Mouse (Mus musculus) natural killer cell, adult 2 months (primary cell): ENCODE data around the gene Pkm.

Experiments used
- DNase-seq, 2 experiments: peaks; one replicate each; pipeline ENCODE4 v3.0.0; 2022; ENCODE audit warnings: low spot score in 2 of 2

Gene Pkm

DNA sequence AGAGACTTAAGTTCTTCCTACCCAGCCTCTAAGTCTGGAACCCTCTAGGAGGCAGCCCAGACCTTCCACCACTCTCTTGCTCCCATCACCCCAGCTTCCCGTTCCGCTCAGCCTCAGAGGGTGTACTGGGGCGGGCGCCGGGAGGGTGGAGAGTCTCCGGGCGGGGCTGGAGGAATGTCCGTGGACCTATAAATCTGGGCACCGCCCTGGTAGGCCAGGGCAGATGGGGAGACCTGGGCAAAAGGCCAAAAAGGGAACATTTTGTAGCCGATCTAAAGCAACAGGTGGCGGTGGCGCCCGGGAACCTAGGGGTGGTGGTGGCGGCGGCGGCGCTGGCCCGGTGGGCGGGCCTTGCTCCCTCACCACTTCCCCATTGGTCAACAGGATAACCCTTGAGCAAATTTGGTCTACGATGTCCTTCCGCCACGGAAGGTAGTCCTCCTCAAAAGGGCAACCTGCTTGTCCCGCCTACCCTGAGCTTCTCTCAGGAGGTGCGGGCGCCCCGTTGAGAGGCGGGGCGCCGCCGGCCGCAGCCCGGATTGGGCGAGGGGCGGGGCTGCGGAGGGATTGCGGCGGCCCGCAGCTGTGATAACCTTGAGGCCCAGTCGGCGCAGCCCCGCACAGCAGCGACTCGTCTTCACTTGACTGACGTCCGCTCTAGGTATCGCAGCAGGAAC is at the start of gene Pkm:
Pkm (plus strand) TSS at position 411 of the 677 bp plus-strand sequence.
- peak; percentile 92 to 97 for DNase-seq

DNA sequence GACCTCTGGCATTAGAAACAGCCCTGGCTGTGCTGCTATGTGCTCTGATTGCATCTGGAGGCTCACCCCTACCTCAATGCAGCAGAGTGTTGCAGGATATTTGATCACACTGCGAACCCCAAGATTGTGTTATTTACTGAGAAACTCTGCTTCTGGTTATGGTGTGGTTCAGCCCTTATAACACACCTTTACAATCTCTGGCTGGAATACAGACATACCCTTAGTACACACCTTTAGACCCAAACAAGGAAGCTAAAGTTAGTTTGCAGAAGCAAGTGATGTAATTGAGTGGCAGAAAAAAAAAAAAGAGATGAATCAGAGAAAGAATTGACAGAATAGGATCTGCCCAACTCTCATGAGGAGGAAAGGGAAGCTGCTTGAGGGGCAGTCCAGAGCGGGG is 45.2 kb upstream of the Pkm start:
- DNase-seq: no peak

DNA sequence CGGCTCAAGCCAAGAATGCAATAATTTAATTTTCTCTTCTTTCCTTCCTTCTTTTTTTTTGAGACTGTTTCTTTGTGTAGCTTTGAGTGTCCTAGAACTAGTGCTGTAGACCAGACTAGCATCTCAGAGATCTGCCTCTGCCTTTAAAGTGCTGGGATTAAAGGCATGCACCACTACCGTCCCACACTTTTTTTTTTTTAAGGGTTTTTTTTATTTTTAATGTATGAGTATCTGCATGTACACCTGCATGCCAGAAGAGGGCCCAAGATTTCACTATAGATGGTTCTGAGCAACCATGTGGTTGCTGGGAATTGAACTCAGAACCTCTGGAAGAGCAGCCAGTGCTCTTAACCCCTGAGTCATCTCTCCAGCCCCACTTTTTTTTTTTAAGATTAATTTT is 40.4 kb upstream of the Pkm start:
- no peak for DNase-seq

DNA sequence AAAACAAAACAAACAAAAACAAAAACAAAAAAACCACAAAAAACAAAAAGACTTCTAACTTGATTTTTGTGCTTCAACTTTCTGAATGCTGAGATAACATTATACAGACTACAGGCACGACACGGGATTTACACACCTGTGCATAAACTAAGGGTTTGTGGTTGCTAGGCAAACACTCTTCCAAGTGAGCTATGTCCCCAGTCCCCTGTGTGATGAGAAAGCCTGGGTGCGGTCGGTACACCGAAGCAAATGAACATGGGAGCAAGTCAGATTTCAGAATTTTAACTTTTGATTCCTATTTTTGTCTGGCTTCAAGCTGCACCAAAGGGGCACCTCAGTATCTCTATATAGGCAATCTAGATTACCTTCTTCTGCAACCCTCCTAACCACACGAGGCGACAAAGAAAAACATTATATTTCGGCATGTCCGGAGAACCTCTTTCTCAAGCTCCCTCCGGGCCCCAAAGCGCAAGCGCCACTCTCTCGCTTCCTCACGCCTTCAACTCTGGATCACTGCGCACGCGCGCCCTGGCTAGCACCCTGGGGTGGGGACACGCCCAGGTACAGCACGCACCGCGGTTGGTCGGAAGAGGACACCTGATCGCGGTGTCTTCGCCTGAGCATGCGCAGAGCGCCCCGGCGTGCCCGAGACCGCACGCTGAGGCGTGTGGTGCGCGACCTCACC is 39.4 kb upstream of the Pkm start, which contains the start of gene Parp6:
Parp6 (plus strand) TSS at position 663 of the 685 bp plus-strand sequence.
- peak; percentile 99 to 100 for DNase-seq

DNA sequence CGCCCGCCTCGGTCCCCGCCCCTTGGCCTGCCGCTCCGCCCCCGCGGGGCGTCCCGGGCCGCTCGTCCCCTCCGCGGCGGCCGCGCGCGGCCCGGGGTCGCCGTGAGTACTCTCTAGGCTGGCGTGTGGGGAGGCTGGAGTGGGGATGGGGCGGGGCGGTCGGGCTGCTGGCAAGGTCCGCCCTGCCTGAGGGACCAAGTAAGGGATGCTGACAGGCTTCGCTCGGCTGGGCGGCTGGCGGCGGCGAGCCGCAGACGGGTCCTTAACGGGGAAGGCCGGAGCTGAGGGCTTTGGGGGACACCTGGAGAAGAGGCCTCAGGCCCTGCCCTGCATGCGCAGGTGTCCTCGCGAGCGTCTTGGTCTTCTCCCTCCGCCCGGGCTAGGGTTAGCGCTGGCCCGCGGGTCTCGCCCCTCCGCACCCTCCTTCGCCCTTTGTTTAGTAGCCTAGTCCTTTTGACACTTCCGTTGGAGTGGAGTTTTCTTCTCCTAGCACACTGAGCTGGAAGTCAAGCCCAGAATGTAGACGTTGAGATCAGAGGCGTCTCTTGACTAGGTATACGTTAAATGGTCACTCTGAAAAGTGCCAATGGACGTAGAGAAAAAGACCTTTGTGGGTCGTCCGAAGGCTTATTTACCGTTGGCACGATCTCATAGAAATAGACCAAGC is 38.7 kb upstream of the Pkm start:
- no peak for DNase-seq

DNA sequence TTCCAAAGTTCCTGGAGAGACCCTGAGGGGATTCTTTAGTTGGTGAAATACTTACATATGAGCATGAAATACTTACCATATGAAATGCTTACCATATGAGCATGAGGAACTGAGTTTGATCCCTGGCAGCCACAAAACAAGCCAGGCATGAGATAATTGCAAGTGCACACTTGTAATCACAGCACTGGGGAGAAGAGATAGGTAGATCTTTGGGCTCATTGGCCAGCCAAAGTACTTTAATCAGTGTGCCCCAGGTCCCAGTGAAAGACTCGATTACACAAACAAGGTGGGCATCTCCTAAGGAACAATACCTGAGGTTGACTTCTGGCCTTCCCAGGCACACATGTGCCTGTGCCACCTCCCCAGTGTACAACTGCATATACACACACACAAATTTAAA is 17.8 kb upstream of the Pkm start:
- no peak for DNase-seq

DNA sequence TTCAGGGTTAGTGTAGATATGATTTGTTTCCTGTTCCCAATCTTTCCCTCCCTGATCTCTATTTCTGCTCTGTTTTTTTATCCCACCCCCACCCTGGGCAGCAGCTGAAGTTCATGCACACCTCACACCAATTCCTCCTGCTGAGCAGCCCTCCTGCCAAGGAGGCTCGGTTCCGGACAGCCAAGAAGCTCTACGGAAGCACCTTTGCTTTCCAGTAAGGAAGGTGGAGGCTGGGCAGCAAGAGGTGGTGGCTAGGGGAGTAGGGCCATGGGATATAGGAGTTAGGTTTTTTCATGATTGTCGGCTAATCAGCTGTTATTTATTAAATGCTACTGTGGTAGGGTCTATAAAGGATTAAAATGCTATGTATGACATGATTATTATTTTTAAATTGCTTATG is 16.2 kb upstream of the Pkm start:
- DNase-seq: no peak

DNA sequence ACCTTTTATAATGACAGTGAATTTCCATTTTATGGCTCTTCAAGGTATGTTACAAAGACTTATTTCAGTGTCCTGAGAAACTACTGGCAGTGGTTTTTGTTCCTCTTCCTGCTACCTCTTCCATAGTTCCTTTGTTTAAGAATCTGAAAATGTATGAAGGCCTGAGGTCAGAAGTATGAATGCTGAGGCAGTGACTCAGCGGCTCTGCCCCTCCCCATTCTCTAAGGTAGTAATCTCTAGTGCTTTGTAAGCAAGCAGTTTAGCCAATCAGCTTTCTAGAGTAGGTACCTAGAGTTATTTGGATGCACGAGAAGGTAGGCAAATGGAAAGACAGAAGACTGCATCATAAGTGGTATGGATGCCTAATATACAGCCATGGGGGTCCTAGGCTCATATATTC is 14.8 kb upstream of the Pkm start:
- no peak for DNase-seq

DNA sequence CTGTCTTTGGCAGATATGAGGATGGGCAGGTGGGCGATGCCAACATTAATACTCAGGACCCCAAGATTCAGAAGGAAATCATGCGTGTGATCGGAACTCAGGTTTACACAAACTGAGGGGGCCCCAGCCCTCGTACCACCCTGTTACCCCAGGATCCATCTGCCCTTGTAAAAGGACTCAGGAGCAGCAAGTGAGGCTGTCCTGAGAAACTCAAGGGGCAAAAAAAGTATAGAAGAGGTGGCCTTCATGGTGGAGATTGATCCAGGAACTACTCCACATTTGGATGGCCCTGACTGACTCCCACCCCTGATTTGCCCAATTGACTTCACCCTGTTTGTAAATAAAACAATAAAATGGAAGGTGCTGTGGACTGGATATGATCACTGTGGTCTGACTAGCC is 6.3 kb upstream of the Pkm start:
- DNase-seq: no peak

DNA sequence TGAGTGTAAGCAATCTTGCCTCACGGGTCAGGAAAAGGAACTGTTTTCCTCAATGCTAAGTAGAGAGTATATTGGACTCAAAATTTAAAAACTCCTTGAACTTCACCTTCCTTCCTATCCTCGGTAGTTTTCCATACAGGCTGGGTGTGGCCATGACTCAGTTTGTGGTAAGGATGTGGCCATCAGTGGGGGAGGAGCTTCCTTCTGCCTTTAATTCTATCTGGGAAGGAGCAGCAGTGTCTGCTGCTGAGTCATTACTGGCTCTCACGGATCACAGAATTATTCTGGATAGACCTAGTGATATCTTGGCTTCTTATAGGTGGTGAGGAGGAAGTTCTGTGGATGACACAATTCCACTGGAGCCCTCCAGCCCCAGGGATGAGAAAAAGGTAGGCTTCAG is 2.8 kb upstream of the Pkm start:
- no peak for DNase-seq

DNA sequence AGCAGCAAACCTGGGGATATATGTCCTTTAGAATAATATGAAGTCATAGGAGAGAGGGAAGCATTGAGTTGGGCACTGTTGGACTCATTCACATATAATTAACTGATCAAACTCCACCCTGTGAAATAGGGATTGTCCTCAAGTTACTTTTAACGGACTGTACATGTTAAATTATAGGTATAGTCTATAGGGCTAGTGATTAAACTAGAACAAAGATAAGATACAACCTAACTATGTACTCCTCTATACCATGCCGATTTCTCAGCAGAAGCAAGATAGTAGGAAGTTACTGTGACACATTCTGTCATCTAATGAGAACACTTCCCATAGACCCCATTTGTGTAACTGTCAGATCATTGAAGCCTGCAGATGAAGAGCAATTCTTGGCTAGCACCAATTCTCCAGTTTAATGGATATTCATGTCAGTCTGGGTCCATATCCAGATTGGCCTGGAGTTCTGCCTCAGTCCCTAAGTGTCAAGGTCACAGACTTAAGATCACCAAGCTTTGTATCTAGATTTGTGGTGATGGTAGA is 1.7 kb upstream of the Pkm start:
- DNase-seq: no peak

DNA sequence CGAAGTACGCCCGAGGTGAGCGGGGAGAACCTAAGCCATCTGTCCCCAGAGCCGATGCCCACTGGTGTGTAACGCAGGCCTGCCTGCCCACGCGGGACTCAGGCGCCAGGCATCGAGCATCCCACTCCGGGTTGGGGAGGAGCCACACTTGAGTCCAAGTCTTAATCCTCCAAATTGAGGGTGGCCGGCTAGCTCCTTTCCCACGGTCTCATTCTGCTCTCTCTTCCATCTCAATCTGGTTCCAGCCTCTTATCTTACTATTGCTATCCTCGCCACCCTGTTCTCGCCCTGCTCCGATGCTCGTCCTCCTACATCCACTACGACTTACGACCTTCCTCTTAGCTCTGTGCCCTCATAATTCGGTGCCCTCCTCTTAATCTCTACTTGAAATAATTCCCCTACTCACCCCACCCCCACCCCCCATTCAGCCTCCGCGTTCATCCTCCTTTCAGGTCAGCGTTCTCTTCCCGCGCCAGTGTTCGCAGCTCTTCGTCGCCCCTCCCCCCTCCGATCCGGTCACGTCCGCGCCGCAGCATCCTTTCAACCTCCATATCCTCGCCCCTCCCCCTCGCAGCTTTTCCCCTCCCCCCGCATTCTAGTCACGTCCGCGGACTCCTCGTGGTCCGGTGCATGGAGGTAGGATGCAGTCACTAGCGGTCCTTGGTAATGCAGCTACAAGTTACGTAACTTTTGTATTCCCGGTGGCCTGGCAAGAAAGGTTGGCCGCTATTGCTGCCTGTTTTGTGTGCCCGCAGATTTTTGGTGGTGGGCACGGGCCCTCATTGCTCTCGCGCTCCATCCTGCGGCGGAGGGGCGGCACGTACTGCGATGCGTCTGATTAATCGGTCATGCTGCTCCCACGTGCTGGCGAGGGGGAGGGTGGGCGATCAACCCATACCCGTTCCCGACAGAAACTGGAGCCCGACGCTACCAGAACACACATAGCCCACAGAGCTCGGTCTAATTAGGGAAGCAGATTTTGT is 758 bp downstream of the Pkm start:
- peak; percentile 60 to 68 for DNase-seq

DNA sequence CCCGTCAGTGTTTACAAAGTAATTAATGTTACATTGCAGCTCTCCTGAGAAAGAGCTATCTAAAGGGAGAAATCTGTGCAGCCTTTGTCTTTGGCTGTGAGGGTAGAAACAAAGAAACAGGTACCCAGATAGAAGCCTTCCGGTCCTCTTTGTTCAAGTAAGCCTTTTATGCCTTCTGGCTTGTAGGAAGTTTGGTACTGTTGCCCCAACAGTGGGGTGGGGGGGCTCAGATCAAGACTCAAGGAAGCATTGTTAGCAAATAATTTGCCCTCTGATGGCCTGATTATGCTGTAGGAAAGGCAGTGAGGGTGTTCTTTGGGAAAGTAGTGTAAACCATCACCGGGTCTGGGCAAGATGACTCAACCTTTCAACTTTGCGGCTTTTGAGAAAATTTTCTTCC is 2.0 kb downstream of the Pkm start:
- no peak for DNase-seq

DNA sequence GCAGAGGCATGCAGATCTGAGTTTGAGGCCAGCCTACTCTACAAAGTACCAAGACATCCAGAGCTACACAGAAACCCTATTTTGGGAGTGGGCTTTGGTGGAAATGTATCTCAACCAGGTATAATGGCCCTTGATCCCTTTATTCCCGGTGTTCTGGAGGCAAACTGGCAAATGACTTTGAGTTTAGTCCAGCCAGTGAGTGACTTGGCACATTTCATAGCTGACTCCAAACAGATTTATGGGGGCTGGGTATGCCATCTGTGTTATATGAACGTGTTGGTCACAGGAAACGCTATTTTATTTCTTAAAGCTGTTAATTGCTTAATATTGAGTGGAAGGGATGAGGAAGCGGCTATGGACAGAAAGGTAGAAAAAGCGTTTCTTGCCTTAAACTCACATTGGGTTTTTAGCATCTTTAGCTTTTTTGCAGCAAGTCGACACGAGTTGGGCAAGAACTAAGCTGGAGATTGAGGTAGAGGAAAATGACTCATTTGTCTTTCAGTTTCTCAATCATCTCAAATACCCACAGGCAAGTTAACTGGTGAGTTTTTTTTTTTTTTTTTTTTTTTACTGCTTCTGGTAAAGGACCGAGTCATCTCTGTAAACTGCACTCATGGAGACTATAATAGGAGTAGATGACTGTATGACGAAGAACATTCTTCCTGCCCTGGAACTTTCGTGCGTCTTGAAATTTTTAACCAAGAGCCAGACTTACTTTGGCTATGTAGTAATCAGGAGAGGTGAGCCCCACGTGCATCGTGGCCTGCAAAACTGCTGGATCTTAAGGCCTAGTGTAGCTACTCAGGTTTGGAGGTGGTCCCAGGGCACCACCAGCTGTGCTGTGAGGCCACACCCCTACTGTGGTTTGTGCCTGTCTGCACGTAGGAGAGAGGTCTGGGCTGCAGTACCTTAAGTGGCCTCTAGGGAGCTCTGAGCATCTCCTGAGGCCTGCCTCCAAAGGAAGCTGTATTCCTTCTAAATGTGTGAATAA is 3.2 kb downstream of the Pkm start:
- DNase-seq: peak; percentile 74 to 81

DNA sequence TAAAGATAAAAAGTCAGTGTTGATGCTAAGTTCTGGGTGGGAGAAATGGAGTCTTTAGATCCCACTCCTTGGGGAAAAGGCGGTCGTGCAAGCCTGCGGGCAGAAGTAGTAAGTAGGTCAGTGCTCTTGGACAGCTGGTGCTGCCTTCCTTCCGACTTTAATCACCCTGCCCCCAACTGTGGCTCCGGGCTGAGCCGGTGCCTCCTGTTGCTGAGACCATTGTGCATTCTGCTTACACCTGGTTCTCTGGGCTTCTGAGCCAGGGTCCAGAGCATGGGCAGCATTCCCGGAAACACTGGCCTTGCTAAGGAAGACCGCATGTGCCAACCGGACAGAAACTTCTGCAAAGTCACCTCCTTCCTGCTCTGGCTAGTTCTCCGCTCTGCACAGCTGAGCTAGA is 4.3 kb downstream of the Pkm start:
- no peak for DNase-seq

DNA sequence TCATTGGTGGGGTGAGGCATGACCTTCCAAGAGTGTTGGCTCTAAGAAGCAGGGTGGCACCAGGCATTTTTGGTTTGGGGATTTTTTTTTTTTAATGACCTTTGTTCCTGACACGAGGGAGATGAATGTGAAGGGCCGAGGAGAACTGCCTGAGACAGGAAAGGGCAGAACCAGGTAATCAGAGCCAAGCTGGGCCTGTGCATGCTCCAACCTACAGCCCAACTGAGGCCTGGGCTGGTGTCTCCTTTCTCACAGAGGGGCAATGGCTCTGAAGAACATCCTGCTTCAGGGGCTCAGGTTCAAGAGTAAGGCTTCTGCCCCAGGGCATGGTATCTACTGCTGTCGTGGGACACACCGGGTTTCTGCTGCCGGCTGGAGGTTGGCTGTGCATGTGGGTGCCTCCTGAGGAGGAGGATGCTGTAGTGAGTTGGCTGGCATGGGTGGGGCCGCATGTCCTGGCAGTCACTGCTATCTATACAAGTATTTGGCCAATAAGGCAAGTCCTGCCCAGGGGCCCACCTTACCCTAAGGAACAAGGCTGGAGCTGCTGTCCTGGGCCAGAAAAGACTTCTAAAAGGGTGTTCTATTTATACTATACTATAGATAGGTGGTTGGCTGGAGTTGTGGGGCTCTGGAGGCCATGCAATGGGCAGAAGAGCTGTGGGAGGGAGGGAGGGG is 5.3 kb downstream of the Pkm start:
- no peak for DNase-seq

DNA sequence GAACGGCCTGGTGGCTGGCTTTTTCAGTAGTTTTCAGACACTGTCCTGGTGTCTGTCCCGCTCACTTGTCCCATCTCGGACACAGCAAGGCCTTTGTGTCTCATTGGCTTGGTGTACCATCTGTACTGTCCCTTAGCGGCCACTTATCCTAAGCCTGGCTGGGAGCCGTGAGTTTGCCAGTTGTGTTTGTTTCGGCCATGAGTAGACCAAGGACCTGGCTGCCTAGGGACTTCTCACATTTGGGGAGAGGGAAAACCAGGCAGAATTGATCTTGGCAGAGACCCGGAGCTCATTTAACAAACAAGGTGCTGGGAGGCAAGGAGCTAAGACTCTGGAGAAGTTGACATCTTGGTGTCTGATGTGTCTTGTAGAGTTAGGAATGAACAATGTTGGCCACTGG is 7.1 kb downstream of the Pkm start:
- DNase-seq: no peak

DNA sequence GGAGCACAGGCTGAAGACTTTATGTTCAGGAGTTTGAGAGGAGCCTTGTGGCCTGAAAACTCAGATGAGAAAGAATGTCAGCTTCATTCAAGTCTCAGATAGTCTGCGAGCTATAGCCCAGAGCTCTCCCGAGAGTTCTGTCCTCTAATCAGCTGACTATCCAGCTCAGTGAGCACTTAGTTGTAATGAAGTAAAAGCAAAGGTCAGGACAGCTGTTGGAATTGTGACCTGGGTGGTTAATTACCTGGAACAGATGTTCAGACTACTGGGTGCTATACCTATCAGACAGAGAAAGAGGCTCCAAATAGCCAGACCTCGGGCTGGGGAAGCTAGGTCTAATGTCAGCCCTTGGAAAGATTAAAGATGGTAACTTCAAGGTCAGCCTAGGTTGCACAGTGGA is 7.8 kb downstream of the Pkm start:
- no peak for DNase-seq

DNA sequence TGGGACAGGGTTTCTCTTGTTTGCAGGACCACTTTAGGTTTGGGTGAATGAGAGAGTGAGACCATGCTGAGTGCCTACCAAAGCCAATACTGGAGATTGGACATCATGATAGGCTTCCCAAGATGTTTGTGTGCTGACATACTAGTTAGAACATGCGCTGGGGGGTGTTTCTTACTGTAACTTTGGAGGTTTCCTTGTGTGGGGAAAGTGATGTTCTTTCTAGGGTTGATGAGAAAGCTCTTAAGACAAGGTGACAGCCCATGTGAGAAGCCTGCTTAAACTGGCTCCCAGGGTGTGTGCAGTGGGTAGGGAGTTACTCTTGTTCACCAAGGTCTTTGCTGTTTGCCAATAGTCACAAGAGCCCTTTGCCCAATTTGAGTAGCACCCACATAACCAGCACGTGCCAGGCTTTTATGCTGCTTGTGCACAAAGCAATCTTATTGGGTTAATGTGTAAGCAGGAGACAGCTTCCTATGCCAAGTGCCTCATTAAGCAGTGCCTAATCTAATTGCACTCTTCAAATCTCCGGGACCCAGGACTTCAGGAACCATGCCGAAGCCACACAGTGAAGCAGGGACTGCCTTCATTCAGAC is 8.6 kb downstream of the Pkm start:
- DNase-seq: no peak
